Mouse (Mus musculus): ENCODE measurements around the gene Cyp2a22. TPM values are rescaled to one million over a fixed set of nuclear protein-coding genes. Genes with fewer than 3 reads are reported as not detected.

Cyp2a22 gene
- polyA plus RNA-seq, 1 experiment = not detected

Other genes starting within 250 kb of the Cyp2a22 start
- gene Cyp2b19, start 182.2 kb downstream of the Cyp2a22 start, polyA plus RNA-seq (2012; rRNA removed) = 2.0 and 3.2 TPM in 2 replicates
- gene Cyp2g1, start 130.5 kb downstream of the Cyp2a22 start, polyA plus RNA-seq (2012; rRNA removed) = 1.6 and 2.2 TPM in 2 replicates
- 11.7 and 19.9 TPM in 2 replicates for gene Cyp2a5, start 104.1 kb downstream of the Cyp2a22 start, polyA plus RNA-seq (2012; rRNA removed)
- 1.0 TPM in 1 of 2 replicates, not detected in the other for gene Cyp2a12, start 89.7 kb upstream of the Cyp2a22 start, polyA plus RNA-seq (2012; rRNA removed)
- 19.2 and 24.7 TPM in 2 replicates for gene Cyp2f2, start 180.5 kb upstream of the Cyp2a22 start, polyA plus RNA-seq (2012; rRNA removed)
- 0.11 TPM in 1 of 2 replicates, not detected in the other for gene Cyp2t4, start 214.3 kb upstream of the Cyp2a22 start, polyA plus RNA-seq (2012; rRNA removed)
- 116 and 125 TPM in 2 replicates for gene Egln2, start 227.4 kb upstream of the Cyp2a22 start, polyA plus RNA-seq (2012; rRNA removed)
- 127 and 136 TPM in 2 replicates for gene Rab4b, start 239.5 kb upstream of the Cyp2a22 start, polyA plus RNA-seq (2012; rRNA removed)
- 0.19 TPM in 1 of 2 replicates, not detected in the other for gene Gm21983, start 241.7 kb upstream of the Cyp2a22 start, polyA plus RNA-seq (2012; rRNA removed)
- 4.0 and 5.2 TPM in 2 replicates for gene Mia, start 241.8 kb upstream of the Cyp2a22 start, polyA plus RNA-seq (2012; rRNA removed)